Mouse (Mus musculus) left cerebral cortex, postnatal 14 days (tissue): Measurements from ENCODE around the gene Tm2d1. TPM values are rescaled to one million over a fixed set of nuclear protein-coding genes. Genes with fewer than 3 reads are reported as not detected.
"Not testable (repeated sequence)": the region's sequence is repeated elsewhere in the genome, so short reads cannot be mapped to it uniquely, and the experiment has no call there.

Source experiments
- DNase-seq, 2 experiments: peaks; one replicate each; pipeline ENCODE4 v3.0.0; 2021 to 2022; ENCODE audit warnings: low spot score in 2 of 2, mixed read lengths in 1 of 2
- intact Hi-C: fragments of 180-260 bp; cut with DNase I; formaldehyde crosslinking; loops from one replicate; pipeline ENCODE4 v1.15.1; 2025
- long read RNA-seq, 2 experiments: library from polyadenylated mRNA; stranded (forward); transcript quantifications; one replicate each; pipeline ENCODE4 v2.0.0; 2021
- total RNA-seq, 2 experiments: library from RNA; stranded (reverse); gene quantifications; 2 replicates each; pipeline ENCODE4 v1.2.3; 2021

Gene Tm2d1
- 10 to 100 TPM; 48.8 to 49.8 TPM for total RNA-seq
- long read RNA-seq, experiment 1, transcript Tm2d1-202 (7 exons, 1,027 nt) = major isoform, 65 of 68 reads
- long read RNA-seq, experiment 1, partial matches to known transcripts = 1 of 68 reads
- long read RNA-seq, experiment 1, other reads (novel, unspliced or antisense) = 1 of 68 reads
- long read RNA-seq, experiment 2, transcript Tm2d1-202 (7 exons, 1,027 nt) = major isoform, 61 of 63 reads
- long read RNA-seq, experiment 2, partial matches to known transcripts = 0 of 63 reads
- long read RNA-seq, experiment 2, other reads (novel, unspliced or antisense) = 1 of 63 reads

DNA sequence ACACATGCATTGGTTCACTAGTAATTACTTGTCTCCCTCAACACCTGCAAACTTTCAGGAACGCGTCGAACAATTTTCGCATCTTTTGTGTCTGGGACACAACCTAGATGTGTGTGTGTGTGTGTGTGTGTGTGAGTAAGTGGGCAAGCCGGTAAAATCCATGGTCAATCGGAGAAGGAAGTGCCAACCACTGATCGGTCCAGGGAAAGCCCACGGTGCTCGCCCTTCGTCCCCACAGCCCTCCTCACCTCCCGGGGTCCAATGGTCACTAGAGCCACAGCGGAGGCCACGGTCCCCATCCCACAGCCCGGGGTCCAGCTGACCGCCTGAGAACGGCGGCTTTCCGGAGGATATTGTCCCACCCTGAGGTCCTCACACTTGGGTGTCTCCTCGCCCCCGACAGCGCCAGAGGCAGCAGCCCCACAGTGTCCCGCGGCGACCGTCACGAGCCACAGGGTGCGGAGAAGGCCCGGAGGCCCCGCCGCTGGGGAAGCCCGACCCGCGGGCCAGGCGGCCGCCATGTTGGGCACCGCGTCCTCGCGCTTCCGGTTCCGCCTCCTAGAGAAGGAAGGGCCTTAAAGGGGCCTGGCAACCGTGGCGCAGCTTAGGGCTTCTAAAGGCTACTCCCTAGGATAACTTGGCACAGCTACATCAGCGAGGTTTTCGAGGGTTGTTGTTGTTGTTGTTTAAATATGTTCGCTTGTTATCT is at the start of gene Tm2d1:
Gene Tm2d1 (minus strand): TSS at position 591 of the 709 bp plus-strand sequence.
- intact Hi-C loops = no loop called here
- DNase-seq = peak; percentile 73 to 81

GRCm38 (mm10) chr4:98428371-98428770 is 45.3 kb upstream of the Tm2d1 start:
- intact Hi-C loops = no loop called here

DNA sequence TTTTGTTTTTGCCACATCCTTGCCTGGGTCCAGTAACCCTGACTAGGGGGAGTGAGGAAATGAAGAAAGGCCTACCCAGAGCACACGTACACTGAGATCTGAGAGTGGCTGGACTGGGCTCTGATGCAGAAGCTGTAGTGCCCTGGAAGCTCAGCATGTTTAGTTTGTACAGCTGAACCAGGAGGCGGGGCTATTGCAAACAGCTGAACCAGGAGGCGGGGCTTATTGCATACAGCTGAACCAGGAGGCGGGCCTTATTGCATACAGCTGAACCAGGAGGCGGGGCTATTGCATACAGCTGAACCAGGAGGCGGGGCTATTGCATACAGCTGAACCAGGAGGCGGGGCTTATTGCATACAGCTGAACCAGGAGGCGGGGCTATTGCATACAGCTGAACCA is 32.0 kb upstream of the Tm2d1 start:
- DNase-seq, intact Hi-C loops: not testable (repeated sequence)

More at GRCm38 (mm10) chr4:98428371-98428770, 45.3 kb upstream of the Tm2d1 start:
- DNase-seq = no peak

GRCm38 (mm10) chr4:98408455-98408854 is 25.3 kb upstream of the Tm2d1 start:
- intact Hi-C loops = no loop called here
- no peak for DNase-seq

- no peak for DNase-seq
- intact Hi-C loops = no loop called here
Observed at GRCm38 (mm10) chr4:98404412-98404811, 21.3 kb upstream of the Tm2d1 start.

DNA sequence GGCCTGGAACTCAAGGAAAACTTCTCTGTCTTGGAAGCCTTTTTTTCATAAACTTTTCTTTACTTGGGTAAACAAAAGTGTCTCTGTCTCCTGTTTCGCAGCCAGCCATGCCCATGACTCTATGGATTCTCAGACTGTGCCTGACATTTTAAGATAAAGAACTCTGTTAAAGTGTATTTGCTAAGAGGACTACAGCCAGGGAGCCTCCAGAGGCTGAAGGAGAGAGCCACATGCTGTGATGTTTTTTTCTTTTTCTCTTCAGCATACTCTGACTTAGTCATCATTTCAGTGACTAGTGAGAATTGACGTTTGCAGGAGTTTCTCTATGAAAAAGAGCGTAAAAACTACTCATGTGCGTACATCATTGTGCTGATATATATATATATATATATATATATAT is 20.4 kb upstream of the Tm2d1 start:
- DNase-seq = no peak
- intact Hi-C loops = no loop called here

- intact Hi-C loops = no loop called here
Observed at GRCm38 (mm10) chr4:98401584-98401962, 18.5 kb upstream of the Tm2d1 start.

GRCm38 (mm10) chr4:98400926-98401583 is 17.9 kb upstream of the Tm2d1 start:
- DNase-seq = no peak
- intact Hi-C loops = no loop called here

More at GRCm38 (mm10) chr4:98401584-98401962, 18.5 kb upstream of the Tm2d1 start:
- DNase-seq = no peak

DNA sequence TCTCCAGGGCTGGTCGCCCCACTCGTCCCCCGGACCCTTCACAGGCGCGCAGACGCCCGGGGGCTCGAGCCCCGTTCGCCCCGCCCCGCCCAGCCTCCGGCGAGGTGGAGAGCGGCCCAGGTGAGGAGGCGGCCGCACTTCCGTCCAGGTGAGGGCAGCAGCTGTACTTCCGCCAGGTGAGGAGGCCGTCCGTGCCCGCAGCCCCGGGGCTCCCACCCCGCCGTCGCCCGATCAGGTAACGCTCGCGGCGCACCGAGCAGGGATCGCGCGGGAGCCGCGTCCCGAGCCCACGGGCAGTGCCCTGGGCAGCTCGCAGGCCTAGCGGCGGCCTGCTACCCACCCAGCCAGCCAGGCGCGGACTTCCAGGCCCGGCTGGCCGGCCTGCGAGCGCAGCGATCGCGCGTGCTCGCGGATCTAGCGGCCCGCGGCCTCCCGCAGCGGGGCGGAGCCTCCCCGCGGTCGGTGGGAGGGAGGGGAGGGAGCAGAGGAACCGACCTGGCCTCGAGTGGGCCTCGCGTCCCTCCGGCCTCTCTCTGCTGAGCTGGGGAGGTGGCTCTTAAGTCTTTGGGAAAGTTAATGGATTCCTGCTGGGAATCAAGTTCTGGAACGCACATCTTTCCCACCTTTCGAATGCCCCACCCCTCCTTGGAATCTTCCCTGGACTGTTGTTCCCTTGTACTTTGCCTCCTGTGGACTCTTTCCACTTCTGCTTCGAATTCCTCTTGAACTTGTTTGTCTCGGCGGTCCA is 12.8 kb upstream of the Tm2d1 start, which contains the start of gene Patj:
Gene Patj (plus strand): TSS at position 96 of the 748 bp plus-strand sequence.
- peak; percentile 49 to 54 for DNase-seq
- intact Hi-C loops = no loop called here

GRCm38 (mm10) chr4:98395346-98395689 is 12.2 kb upstream of the Tm2d1 start:
- intact Hi-C loops = no loop called here
- no peak for DNase-seq

DNA sequence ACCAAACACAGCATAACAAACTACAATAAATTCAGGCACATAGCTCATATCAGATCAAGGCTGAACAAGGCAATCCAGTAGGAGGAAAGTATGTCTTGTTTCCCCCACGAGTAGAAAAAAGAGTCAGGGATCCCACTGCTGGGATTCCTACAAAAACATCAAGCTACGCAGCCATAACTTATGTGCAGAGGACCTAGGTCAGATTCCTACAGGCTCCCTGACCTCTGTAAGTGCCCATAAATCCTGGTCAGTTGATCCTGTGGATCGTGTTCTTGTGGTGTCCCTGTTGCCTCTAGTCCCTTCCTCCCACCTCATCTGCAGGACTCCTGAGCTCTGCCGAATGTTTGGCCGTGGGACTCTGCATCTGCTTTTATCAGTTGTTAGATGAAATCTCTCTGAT is 1.9 kb upstream of the Tm2d1 start:
- DNase-seq = no peak
- intact Hi-C loops = no loop called here

DNA sequence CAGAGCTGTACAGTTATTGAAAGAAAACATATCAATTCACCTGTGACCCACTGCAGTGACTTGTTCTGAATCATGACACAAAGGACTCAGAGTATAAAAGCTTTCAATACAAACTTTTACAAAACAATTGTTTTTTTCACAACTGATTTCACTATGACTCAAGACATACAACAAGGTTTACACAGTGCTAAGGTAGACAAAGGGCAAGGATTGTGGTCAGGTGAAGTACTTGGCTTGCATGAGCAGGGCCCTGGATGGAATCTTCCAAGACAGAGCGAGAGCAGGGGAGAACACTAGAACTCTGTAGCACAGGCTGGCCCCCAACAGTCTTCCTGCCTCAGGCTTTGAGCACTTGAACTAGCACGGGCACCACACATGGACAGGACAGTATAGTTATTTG is 6.2 kb downstream of the Tm2d1 start:
- intact Hi-C loops = no loop called here
- no peak for DNase-seq

DNA sequence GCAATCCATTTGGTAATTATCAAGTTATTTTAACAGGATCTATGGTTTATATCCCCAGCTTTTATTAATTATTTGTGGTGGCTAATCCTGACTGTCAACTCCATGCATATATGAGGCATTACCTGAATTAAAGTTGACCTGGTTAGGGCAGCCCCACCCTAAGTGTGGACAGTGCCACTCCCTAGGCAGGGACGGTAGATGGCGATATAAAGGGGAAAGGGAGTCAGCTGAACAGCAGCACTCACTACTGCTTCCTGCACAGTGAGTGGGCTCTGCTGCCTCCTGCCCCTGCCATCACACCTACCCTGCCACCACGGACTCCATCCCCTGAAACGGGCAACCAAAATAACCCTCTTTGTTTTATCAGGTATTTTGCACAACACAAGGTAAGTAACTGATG is 7.7 kb downstream of the Tm2d1 start:
- DNase-seq = no peak
- intact Hi-C loops = no loop called here

DNA sequence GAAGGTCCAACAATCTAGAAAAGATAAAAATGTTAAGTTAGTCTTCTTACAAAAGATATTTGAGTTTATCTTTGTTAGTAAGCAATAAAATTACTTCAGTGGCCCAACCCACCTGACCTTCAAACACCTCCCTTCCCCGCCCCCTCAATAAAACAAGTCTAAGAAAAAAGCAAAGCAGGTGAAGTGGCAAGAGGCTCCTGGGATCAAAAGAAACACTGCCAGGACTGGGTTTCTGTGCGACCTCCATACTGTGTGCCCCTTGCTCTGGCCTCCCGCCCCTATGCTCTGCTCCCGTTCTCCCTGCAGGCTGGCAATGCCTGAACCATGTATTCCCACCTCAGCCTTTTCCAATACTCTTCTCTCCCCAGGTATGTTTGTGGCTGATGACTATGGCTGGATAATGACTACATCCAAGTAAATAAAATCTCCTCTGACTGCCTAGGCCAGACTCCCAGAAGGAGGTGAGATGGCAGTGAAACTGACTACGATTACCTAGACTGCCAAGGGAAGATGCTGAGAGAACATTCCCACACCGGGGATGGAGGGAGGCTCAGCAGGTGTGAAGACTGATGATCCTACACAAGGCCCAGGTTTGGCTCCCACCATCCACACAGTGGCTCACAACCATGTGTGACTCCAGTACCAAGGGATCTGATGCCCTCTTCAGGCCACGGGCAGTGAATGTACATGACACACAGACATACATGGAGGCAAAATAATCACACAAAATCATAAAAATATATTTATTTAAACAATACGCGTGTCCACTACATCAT is 24.9 kb downstream of the Tm2d1 start:
- intact Hi-C loops = no loop called here

DNA sequence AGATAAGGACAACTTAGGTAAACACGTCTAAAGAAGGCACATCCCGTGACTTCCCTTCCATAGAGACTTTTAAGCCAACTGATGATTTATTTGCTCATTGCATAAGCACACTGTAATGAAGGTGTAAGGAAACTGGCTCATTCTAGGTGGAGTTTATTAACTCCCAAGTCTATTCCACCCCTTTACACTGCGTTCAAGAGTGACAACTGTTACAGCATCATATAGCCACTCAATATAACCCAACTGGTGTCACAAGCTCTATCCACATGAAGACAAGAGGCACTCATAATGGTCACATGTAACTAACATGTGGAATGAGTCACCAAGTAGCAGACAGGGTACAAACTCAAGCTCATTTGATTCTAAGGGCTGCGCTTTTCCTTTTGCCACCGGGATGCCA is 34.5 kb downstream of the Tm2d1 start:
- DNase-seq = no peak

More for the DNA sequence above, 24.9 kb downstream of the Tm2d1 start:
- no peak for DNase-seq

DNA sequence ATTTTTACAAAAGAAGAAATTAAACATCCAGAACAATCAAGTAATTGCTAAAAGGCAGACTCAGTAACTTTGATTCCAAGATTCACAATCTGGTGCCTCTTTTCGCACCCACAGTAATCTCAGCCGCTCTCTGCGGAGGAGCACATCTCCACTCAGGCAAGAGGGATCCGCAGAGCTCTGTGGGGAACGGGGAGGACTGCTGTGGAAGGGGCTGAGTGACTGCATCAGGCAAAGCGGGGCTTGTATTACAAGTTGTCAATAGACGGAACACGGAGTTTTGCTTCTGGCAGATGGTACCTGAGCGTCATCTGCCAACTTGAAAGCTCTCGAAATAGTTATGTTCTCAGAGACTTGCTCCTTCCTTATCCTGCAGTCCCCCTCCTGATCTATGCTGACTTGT is 37.3 kb downstream of the Tm2d1 start:
- DNase-seq = peak; percentile 45 to 61
- intact Hi-C loops = no loop called here

More for the DNA sequence above, 34.5 kb downstream of the Tm2d1 start:
- intact Hi-C loops = no loop called here

DNA sequence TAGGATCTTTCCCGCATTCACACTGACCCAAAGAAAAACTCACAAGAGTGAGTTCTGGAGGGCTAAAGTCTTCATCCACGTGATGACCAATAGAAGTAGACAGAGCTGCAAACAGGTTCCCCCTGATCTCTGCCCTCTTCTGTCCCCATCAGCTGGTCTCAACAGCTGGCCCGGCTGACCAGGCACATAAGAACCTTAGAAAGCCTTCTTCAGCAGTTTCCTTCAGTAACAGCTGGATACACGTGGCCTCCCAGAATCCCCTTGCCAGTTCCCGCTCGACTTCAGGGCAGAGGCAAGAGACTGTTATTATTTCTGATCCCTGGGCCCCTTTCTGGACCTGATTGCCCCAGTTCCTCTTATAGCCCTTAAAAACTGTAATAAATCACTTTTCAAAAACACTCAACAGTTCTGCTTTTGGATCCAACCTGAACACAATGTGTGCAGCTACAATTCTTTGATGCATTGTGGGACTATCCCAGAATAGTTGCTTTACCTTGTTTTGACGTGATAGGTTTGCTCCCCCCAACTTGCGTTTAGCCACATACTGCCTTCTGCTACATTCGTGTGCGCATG is 43.0 kb downstream of the Tm2d1 start:
- intact Hi-C loops = no loop called here
- no peak for DNase-seq
